Mouse (Mus musculus) MEL (cell line): Measurements from ENCODE around the gene Gpr82. TPM values are rescaled to one million over a fixed set of nuclear protein-coding genes. Genes with fewer than 3 reads are reported as not detected.

Experiments
- DNase-seq: peaks from one replicate; pipeline ENCODE4 v3.0.0; 2011; ENCODE audit warnings: low read depth, low spot score
- H3K27ac ChIP-seq: 2 replicates; pipeline ENCODE4 v1.5.1; 2012; ENCODE audit warnings: low read depth, mild to moderate bottlenecking, control low read depth, low read length, moderate library complexity; ENCODE audit not compliant: control insufficient read depth
- H3K27me3 ChIP-seq, 2 experiments: fragments of 150-350 bp in 1 of 2; sonication (generic) in 1 of 2; 2 replicates each; pipeline ENCODE4 v1.6.1; 2012; ENCODE audit warnings: low read length in 2 of 2, mild to moderate bottlenecking in 2 of 2, improper control_type of control experiment in 1 of 2, moderate library complexity in 1 of 2; ENCODE audit not compliant: insufficient read depth in 2 of 2, control insufficient read depth in 1 of 2
- H3K36me3 ChIP-seq, 2 experiments: 2 replicates each; pipeline ENCODE4 v1.6.1; 2012 to 2014; ENCODE audit warnings: low read length in 2 of 2, improper control_type of control experiment in 1 of 2, inconsistent platforms in 1 of 2, mild to moderate bottlenecking in 1 of 2; ENCODE audit not compliant: insufficient read depth in 2 of 2, control insufficient read depth in 1 of 2
- H3K4me1 ChIP-seq, 2 experiments: fragments of 150-350 bp in 1 of 2; sonication (generic) in 1 of 2; 2 replicates each; pipeline ENCODE4 v1.6.1; 2012; ENCODE audit warnings: low read length in 2 of 2, improper control_type of control experiment in 1 of 2, mild to moderate bottlenecking in 1 of 2; ENCODE audit not compliant: insufficient read depth in 2 of 2, control insufficient read depth in 1 of 2
- H3K4me3 ChIP-seq, 2 experiments: fragments of 150-350 bp in 1 of 2; sonication (generic) in 1 of 2; 2 replicates each; pipeline ENCODE4 v1.5.1; 2012; ENCODE audit warnings: low read depth in 2 of 2, low read length in 2 of 2, mild to moderate bottlenecking in 2 of 2, moderate library complexity in 2 of 2, control low read depth in 1 of 2, improper control_type of control experiment in 1 of 2; ENCODE audit not compliant: control insufficient read depth in 1 of 2, insufficient read depth in 1 of 2
- H3K79me2 ChIP-seq: 2 replicates; pipeline ENCODE4 v1.6.1; 2012; ENCODE audit warnings: mild to moderate bottlenecking, low read length, moderate library complexity; ENCODE audit not compliant: control insufficient read depth, poor library complexity, insufficient read depth
- H3K9ac ChIP-seq: 2 replicates; pipeline ENCODE4 v1.6.1; 2012; ENCODE audit warnings: low read depth, mild to moderate bottlenecking, control low read depth, low read length, moderate library complexity; ENCODE audit not compliant: control insufficient read depth, poor library complexity, severe bottlenecking
- H3K9me3 ChIP-seq: fragments of 150-350 bp; sonication (generic); replicated peaks from 2 replicates; pipeline ENCODE4 v1.6.1; 2012; ENCODE audit warnings: mild to moderate bottlenecking, low read length, improper control_type of control experiment, moderate library complexity; ENCODE audit not compliant: insufficient read depth
- BHLHE40 ChIP-seq: IDR thresholded peaks from 2 replicates; pipeline ENCODE4 v1.6.1; 2012; ENCODE audit warnings: low read depth, mild to moderate bottlenecking, inconsistent platforms, low read length, improper control_type of control experiment, borderline replicate concordance
- CHD1 ChIP-seq: IDR thresholded peaks from 2 replicates; pipeline ENCODE4 v1.6.1; 2012; ENCODE audit warnings: low read depth, mild to moderate bottlenecking, inconsistent platforms, low read length, improper control_type of control experiment
- CHD2 ChIP-seq: IDR thresholded peaks from 2 replicates; pipeline ENCODE4 v1.6.1; 2011; ENCODE audit warnings: low read length, improper control_type of control experiment
- E2F4 ChIP-seq: IDR thresholded peaks from 2 replicates; pipeline ENCODE4 v1.6.1; 2011; ENCODE audit warnings: low read depth, low read length, improper control_type of control experiment, borderline replicate concordance
- EP300 ChIP-seq, 2 experiments: IDR thresholded peaks; 2 replicates each; pipeline ENCODE4 v1.6.1; 2011; ENCODE audit warnings: improper control_type of control experiment in 2 of 2, low read length in 2 of 2, low read depth in 1 of 2, mild to moderate bottlenecking in 1 of 2
- GABPA ChIP-seq: IDR thresholded peaks from 2 replicates; pipeline ENCODE4 v1.6.1; 2012; ENCODE audit warnings: low read depth, mild to moderate bottlenecking, inconsistent platforms, low read length, improper control_type of control experiment, moderate library complexity
- GATA1 ChIP-seq: IDR thresholded peaks from 2 replicates; pipeline ENCODE4 v1.6.1; 2011; ENCODE audit warnings: low read depth, low read length, improper control_type of control experiment
- JUND ChIP-seq: IDR thresholded peaks from 2 replicates; pipeline ENCODE4 v1.6.1; 2011; ENCODE audit warnings: low read depth, mild to moderate bottlenecking, improper control_type of control experiment, low read length
- MXI1 ChIP-seq: IDR thresholded peaks from 2 replicates; pipeline ENCODE4 v1.6.1; 2011; ENCODE audit warnings: mild to moderate bottlenecking, low read depth, low read length, improper control_type of control experiment
- POLR2AphosphoS2 ChIP-seq: IDR thresholded peaks from 2 replicates; pipeline ENCODE4 v1.6.1; 2011; ENCODE audit warnings: low read length, improper control_type of control experiment
- RAD21 ChIP-seq: IDR thresholded peaks from 2 replicates; pipeline ENCODE4 v1.6.1; 2011; ENCODE audit warnings: mild to moderate bottlenecking, low read depth, low read length, improper control_type of control experiment
- SIN3A ChIP-seq: IDR thresholded peaks from 2 replicates; pipeline ENCODE4 v1.6.1; 2012; ENCODE audit warnings: low read length, improper control_type of control experiment, inconsistent platforms
- TCF12 ChIP-seq: IDR thresholded peaks from 2 replicates; pipeline ENCODE4 v1.6.1; 2014; ENCODE audit warnings: low read depth, mild to moderate bottlenecking, inconsistent platforms, low read length, improper control_type of control experiment, moderate library complexity
- UBTF ChIP-seq: IDR thresholded peaks from 2 replicates; pipeline ENCODE4 v1.6.1; 2012; ENCODE audit warnings: low read depth, mild to moderate bottlenecking, inconsistent platforms, low read length, improper control_type of control experiment, moderate library complexity, borderline replicate concordance; ENCODE audit not compliant: insufficient read depth
- USF1 ChIP-seq: IDR thresholded peaks from 2 replicates; pipeline ENCODE4 v1.6.1; 2014; ENCODE audit warnings: low read depth, mild to moderate bottlenecking, inconsistent platforms, low read length, improper control_type of control experiment, moderate library complexity
- USF2 ChIP-seq, 2 experiments: IDR thresholded peaks; 2 replicates each; pipeline ENCODE4 v1.6.1; 2011 to 2012; ENCODE audit warnings: improper control_type of control experiment in 2 of 2, low read length in 2 of 2, borderline replicate concordance in 1 of 2, inconsistent platforms in 1 of 2, low read depth in 1 of 2, mild to moderate bottlenecking in 1 of 2; ENCODE audit not compliant: insufficient read depth in 1 of 2
- ZKSCAN1 ChIP-seq: IDR thresholded peaks from 2 replicates; pipeline ENCODE4 v1.6.1; 2012; ENCODE audit warnings: low read depth, mild to moderate bottlenecking, inconsistent platforms, low read length, improper control_type of control experiment, moderate library complexity
- ZNF384 ChIP-seq: IDR thresholded peaks from 2 replicates; pipeline ENCODE4 v1.6.1; 2012; ENCODE audit warnings: low read depth, mild to moderate bottlenecking, inconsistent platforms, low read length, improper control_type of control experiment
- polyA plus RNA-seq, 2 experiments: library from polyadenylated mRNA; stranded (reverse) in 1 of 2; unstranded in 1 of 2; fragments of >175 nt in 1 of 2; fragments of >200 nt in 1 of 2; gene quantifications; 2 replicates each; pipeline versions ENCODE4 v1.2.1 to v1.2.4; 2012; ENCODE audit warnings: low replicate concordance in 2 of 2, low read depth in 1 of 2; ENCODE audit not compliant: insufficient read length in 2 of 2, insufficient read depth in 1 of 2, missing spikeins in 1 of 2
- total RNA-seq: library from RNA; depleted of rRNA; stranded (reverse); fragments of 300-350 nt; gene quantifications from 2 replicates; pipeline ENCODE4 v1.2.3, GENCODE M21; 2012

Gpr82 gene
- total and polyA plus RNA-seq, 3 experiments: 0.06 to 0.12 TPM; not detected in 1

DNA sequence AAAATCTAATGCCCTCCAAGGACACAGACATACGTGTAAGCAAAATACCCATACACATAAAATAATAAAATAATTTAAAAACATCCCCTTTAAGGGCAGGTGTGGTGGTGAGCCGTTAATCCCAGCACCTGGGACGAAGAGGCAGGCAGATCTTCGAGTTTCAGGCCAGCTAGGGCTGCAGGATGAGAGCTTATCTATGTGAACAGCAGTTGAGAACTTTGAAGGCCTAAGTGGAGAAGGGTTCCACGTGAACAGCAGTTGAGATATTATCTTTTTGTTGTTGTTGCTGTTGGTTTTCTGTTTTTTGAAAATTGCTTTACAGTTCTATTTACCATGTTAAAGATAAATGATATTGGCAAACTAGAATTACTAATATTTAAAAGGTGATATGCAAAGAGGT is 7.7 kb downstream of the Gpr82 start (continued):
- peak; percentile 71 for TF ChIP-seq USF1
- TF ChIP-seq RAD21: no peak
- TF ChIP-seq SIN3A: peak; percentile 54; the same call in 1 of the 2 replicates
- no peak for TF ChIP-seq JUND
- peak; percentile 83 to 93 for TF ChIP-seq EP300 (IDR thresholded peaks at IDR 0.05; ENCODE audit: low read depth in 1 of 2, low read length in 2 of 2)
- no peak for TF ChIP-seq POLR2AphosphoS2
- no peak for TF ChIP-seq USF2 (IDR thresholded peaks at IDR 0.05; ENCODE audit: borderline replicate concordance in 1 of 2, insufficient read depth in 1 of 2, low read depth in 1 of 2, low read length in 2 of 2)
- TF ChIP-seq UBTF: no peak
- TF ChIP-seq CHD1: no peak
- peak; percentile 83 for TF ChIP-seq GATA1
- no peak for TF ChIP-seq ZKSCAN1

- H3K27me3 ChIP-seq: no peaks in the 10 kb centered on the region
Measured at GRCm38 (mm10) chrX:13670342-13670741, 9.2 kb downstream of the Gpr82 start.

DNA sequence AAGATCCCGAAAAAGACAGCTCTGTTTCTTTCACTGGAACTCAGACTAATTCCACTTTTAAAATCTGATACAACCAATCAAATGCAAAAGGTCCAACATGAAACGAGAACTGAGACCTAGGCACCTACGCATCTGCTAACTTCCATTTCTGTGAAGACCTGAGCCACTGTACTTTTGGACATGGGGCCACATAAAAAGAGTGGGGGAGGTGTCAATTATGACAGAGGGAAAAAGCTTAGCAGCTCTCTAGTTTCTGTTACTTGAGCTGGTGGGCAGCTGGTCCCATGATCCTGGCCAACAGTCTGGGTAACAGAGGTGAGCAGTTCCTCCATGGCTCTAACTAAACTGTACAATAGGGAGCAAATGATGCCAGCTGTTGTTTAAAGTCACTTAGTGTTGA is 11.8 kb downstream of the Gpr82 start:
- H3K27ac ChIP-seq: no peak overlapping the region
- H3K79me2 ChIP-seq: no peaks in the 10 kb centered on the region
- TF ChIP-seq CHD1: no peak
- H3K27me3 ChIP-seq: no peaks in the 10 kb centered on the region
- no peaks in the 10 kb centered on the region for H3K9me3 ChIP-seq
- DNase-seq: no peak
- no peak overlapping the region for H3K4me3 ChIP-seq
- H3K36me3 ChIP-seq: peaks cover 0 to 26% of the 10 kb centered on the region in 2 experiments; a peak in 2 of 4 replicates
- no peak overlapping the region for H3K9ac ChIP-seq
- peaks cover 10 to 15% of the 10 kb centered on the region in 2 experiments for H3K4me1 ChIP-seq

More at GRCm38 (mm10) chrX:13670342-13670741, 9.2 kb downstream of the Gpr82 start:
- Histone ChIP-seq H3K4me3 (no peak overlapping the region), H3K79me2 (no peaks in the 10 kb centered on the region), H3K36me3 (peaks cover 0 to 16% of the 10 kb centered on the region in 2 experiments; a peak in 2 of 4 replicates), H3K27ac (no peak overlapping the region), H3K9ac (no peak overlapping the region), H3K4me1 (peaks cover 7 to 9% of the 10 kb centered on the region in 2 experiments), H3K9me3 (no peaks in the 10 kb centered on the region)
- DNase-seq: no peak
- no peak for TF ChIP-seq E2F4

GRCm38 (mm10) chrX:13681748-13682147 is 20.6 kb downstream of the Gpr82 start:
- no peak overlapping the region for H3K9ac ChIP-seq
- DNase-seq: no peak
- no peaks in the 10 kb centered on the region for H3K27me3 ChIP-seq
- peaks cover 0 to 6% of the 10 kb centered on the region in 2 experiments; a peak in 2 of 4 replicates for H3K36me3 ChIP-seq
- no peaks in the 10 kb centered on the region for H3K9me3 ChIP-seq
- no peak overlapping the region for H3K27ac ChIP-seq
- H3K79me2 ChIP-seq: no peaks in the 10 kb centered on the region
- peaks cover 0 to 7% of the 10 kb centered on the region in 2 experiments; a peak in 2 of 4 replicates for H3K4me1 ChIP-seq
- no peak overlapping the region for H3K4me3 ChIP-seq
- no peak for TF ChIP-seq UBTF
- TF ChIP-seq GATA1: no peak
- no peak for TF ChIP-seq JUND
- no peak for TF ChIP-seq EP300 (IDR thresholded peaks at IDR 0.05; ENCODE audit: low read depth in 1 of 2, low read length in 2 of 2)
- no peak for TF ChIP-seq BHLHE40
- TF ChIP-seq CHD2: no peak
- TF ChIP-seq GABPA: no peak
- no peak for TF ChIP-seq MXI1
- no peak for TF ChIP-seq TCF12
- TF ChIP-seq ZNF384: no peak
- no peak for TF ChIP-seq USF1
- TF ChIP-seq RAD21: no peak
